Mouse (Mus musculus) forebrain, embryonic 11.5 days (tissue): Measurements from ENCODE around the gene Cep104. TPM values are rescaled to one million over a fixed set of nuclear protein-coding genes. Genes with fewer than 3 reads are reported as not detected.

ENCODE experiments used
- ATAC-seq: fragments of 200-750 bp; cut with Nextera tagmentation; replicated peaks from 2 replicates; pipeline ENCODE4 v1.8.0; 2017; ENCODE audit warnings: moderate TSS enrichment; ENCODE audit not compliant: low FRiP score
- DNase-seq: peaks from one replicate; pipeline ENCODE4 v3.0.0-alpha.2; 2017; ENCODE audit warnings: low spot score
- H3K27ac ChIP-seq: fragments of 300-500 bp; sonication (generic); 2 replicates; pipeline ENCODE4 v1.5.1; 2014; ENCODE audit warnings: low read depth, low read length
- H3K27me3 ChIP-seq: fragments of 300-500 bp; sonication (generic); 2 replicates; pipeline ENCODE4 v1.6.1; 2014; ENCODE audit warnings: mild to moderate bottlenecking, low read length, mixed read lengths; ENCODE audit not compliant: control insufficient read depth, insufficient read depth
- H3K36me3 ChIP-seq: fragments of 300-500 bp; sonication (generic); 2 replicates; pipeline ENCODE4 v1.6.1; 2014; ENCODE audit warnings: mild to moderate bottlenecking, low read length, moderate library complexity, mixed read lengths; ENCODE audit not compliant: control insufficient read depth, insufficient read depth
- H3K4me1 ChIP-seq: fragments of 300-500 bp; sonication (generic); replicated peaks from 2 replicates; pipeline ENCODE4 v1.6.1; 2014; ENCODE audit warnings: low read length, mixed read lengths; ENCODE audit not compliant: control insufficient read depth, insufficient read depth
- H3K4me2 ChIP-seq: fragments of 300-500 bp; sonication (generic); 2 replicates; pipeline ENCODE4 v1.6.1; 2014; ENCODE audit warnings: low read depth, mild to moderate bottlenecking, low read length, moderate library complexity, mixed read lengths; ENCODE audit not compliant: severe bottlenecking
- H3K4me3 ChIP-seq: fragments of 300-500 bp; sonication (generic); 2 replicates; pipeline ENCODE4 v1.5.1; 2014; ENCODE audit warnings: low read depth, low read length
- H3K9ac ChIP-seq: fragments of 300-500 bp; sonication (generic); 2 replicates; pipeline ENCODE4 v1.6.1; 2014; ENCODE audit warnings: low read length
- H3K9me3 ChIP-seq: fragments of 300-500 bp; sonication (generic); 2 replicates; pipeline ENCODE4 v1.6.1; 2016; ENCODE audit warnings: low read length, mixed read lengths; ENCODE audit not compliant: control insufficient read depth
- WGBS: fragments of 180-500 bp; shearing (Covaris S2); extraction: QIAGEN DNeasy Blood & Tissue Kit; methylation state at CpG from one replicate; pipeline ENCODE4 v1.1.7; 2014; 5-methylcytosine and 5-hydroxymethylcytosine counted together
- polyA plus RNA-seq: library from polyadenylated mRNA; unstranded; fragments of >200 nt; fragmentation: Nextera tagmentation; extraction: Ambion mirVana; gene quantifications from 2 replicates; pipeline ENCODE4 v1.2.1, GENCODE M21; 2014

Cep104 gene
- polyA plus RNA-seq, 1 experiment from 2014 or later, result 22.6 TPM

- H3K9me3 ChIP-seq, result no peaks in the 10 kb centered on the region
- no peak overlapping the region for H3K9ac ChIP-seq
- WGBS, result 74% methylated on average over 3 of the region's 3 CpGs
- no peak for ATAC-seq
- peaks cover 3% of the 10 kb centered on the region; the same call in 1 of the 2 replicates for H3K27me3 ChIP-seq
- no peak for DNase-seq
- H3K36me3 ChIP-seq, result no peaks in the 10 kb centered on the region
- no peak overlapping the region for H3K4me2 ChIP-seq
- H3K4me3 ChIP-seq, result no peak overlapping the region
- no peaks in the 10 kb centered on the region for H3K4me1 ChIP-seq
- no peak overlapping the region for H3K27ac ChIP-seq
These were observed 23.8 kb upstream of the Cep104 start for GRCm38 (mm10) chr4:153951150-153951549.

- H3K9me3 ChIP-seq, result no peaks in the 10 kb centered on the region
- no peaks in the 10 kb centered on the region for H3K36me3 ChIP-seq
- H3K9ac ChIP-seq, result no peak overlapping the region; the same call in 1 of the 2 replicates
- 54% methylated on average over 5 of the region's 5 CpGs for WGBS
- no peak overlapping the region for H3K4me3 ChIP-seq
- no peak overlapping the region for H3K4me2 ChIP-seq
- H3K27me3 ChIP-seq, result peaks cover 3% of the 10 kb centered on the region; the same call in 1 of the 2 replicates
- no peak for DNase-seq
- no peak overlapping the region for H3K27ac ChIP-seq
- no peak for ATAC-seq
- no peaks in the 10 kb centered on the region; the same call in 1 of the 2 replicates for H3K4me1 ChIP-seq
These were observed 23.3 kb upstream of the Cep104 start for GRCm38 (mm10) chr4:153951692-153952091.

GRCm38 (mm10) chr4:153955651-153956050 is 19.3 kb upstream of the Cep104 start:
- H3K4me2 ChIP-seq, result no peak overlapping the region
- no peak for DNase-seq

GRCm38 (mm10) chr4:153956569-153957405 is 18.2 kb upstream of the Cep104 start, which contains the start of gene A430005L14Rik:
Gene A430005L14Rik, plus strand, starts transcription at chr4:153957237.
- WGBS, result 2% methylated on average over 64 of the region's 67 CpGs

More at GRCm38 (mm10) chr4:153955651-153956050, 19.3 kb upstream of the Cep104 start:
- Histone ChIP-seq H3K9me3 (no peaks in the 10 kb centered on the region), H3K36me3 (no peaks in the 10 kb centered on the region; the same call in 1 of the 2 replicates), H3K4me3 (no peak overlapping the region), H3K4me1 (peaks cover 5% of the 10 kb centered on the region; the same call in 1 of the 2 replicates), H3K27me3 (peaks cover 3% of the 10 kb centered on the region; the same call in 1 of the 2 replicates), H3K27ac (no peak overlapping the region), H3K9ac (no peak overlapping the region)
- 93% methylated on average over 8 of the region's 8 CpGs for WGBS
- ATAC-seq, result no peak

GRCm38 (mm10) chr4:153957444-153958250 is 17.3 kb upstream of the Cep104 start:
- Histone ChIP-seq H3K9ac (peak overlapping the region; percentile 70), H3K27me3 (peaks cover 3% of the 10 kb centered on the region; the same call in 1 of the 2 replicates), H3K36me3 (peaks cover 5% of the 10 kb centered on the region), H3K4me1 (peaks cover 5% of the 10 kb centered on the region; the same call in 1 of the 2 replicates), H3K9me3 (no peaks in the 10 kb centered on the region), H3K27ac (peak overlapping the region; percentile 85), H3K4me3 (peak overlapping the region; percentile 56), H3K4me2 (peak overlapping the region; percentile 74)
- ATAC-seq (peak; percentile 74), DNase-seq (peak; percentile 60)
- under 1% methylated on average over 37 of the region's 37 CpGs for WGBS

More at GRCm38 (mm10) chr4:153956569-153957405, 18.2 kb upstream of the Cep104 start, which contains the start of gene A430005L14Rik:
- Histone ChIP-seq H3K9ac (peak within 1 kb of the TSS; percentile 70), H3K36me3 (peaks cover 5% of the 10 kb centered on the region), H3K4me1 (peaks cover 5% of the 10 kb centered on the region; the same call in 1 of the 2 replicates), H3K27me3 (peaks cover 3% of the 10 kb centered on the region; the same call in 1 of the 2 replicates), H3K4me2 (peak within 1 kb of the TSS; percentile 74), H3K27ac (peak within 1 kb of the TSS; percentile 85), H3K9me3 (no peaks in the 10 kb centered on the region), H3K4me3 (peak within 1 kb of the TSS; percentile 56)
- DNase-seq (peak; percentile 99), ATAC-seq (peak; percentile 94)

GRCm38 (mm10) chr4:153962631-153963030 is 12.4 kb upstream of the Cep104 start:
- Histone ChIP-seq H3K27me3 (no peaks in the 10 kb centered on the region), H3K9me3 (no peaks in the 10 kb centered on the region), H3K4me3 (no peak overlapping the region), H3K4me2 (no peak overlapping the region), H3K27ac (no peak overlapping the region), H3K4me1 (peaks cover 5% of the 10 kb centered on the region; the same call in 1 of the 2 replicates), H3K36me3 (peaks cover 5% of the 10 kb centered on the region), H3K9ac (no peak overlapping the region)
- no peak for DNase-seq
- WGBS, result 86% methylated on average over 7 of the region's 7 CpGs
- ATAC-seq, result no peak

- Histone ChIP-seq H3K9ac (no peak overlapping the region), H3K9me3 (no peaks in the 10 kb centered on the region), H3K27me3 (no peaks in the 10 kb centered on the region), H3K27ac (no peak overlapping the region), H3K4me3 (no peak overlapping the region), H3K4me2 (no peak overlapping the region), H3K36me3 (no peaks in the 10 kb centered on the region; the same call in 1 of the 2 replicates), H3K4me1 (no peaks in the 10 kb centered on the region)
- no peak for ATAC-seq
- DNase-seq, result no peak
- 89% methylated on average over 5 of the region's 5 CpGs for WGBS
These were observed 8.3 kb upstream of the Cep104 start for GRCm38 (mm10) chr4:153966651-153967050.

- Histone ChIP-seq H3K4me2 (no peak overlapping the region), H3K4me1 (no peaks in the 10 kb centered on the region), H3K4me3 (no peak overlapping the region), H3K36me3 (no peaks in the 10 kb centered on the region), H3K9me3 (no peaks in the 10 kb centered on the region), H3K9ac (no peak overlapping the region), H3K27me3 (no peaks in the 10 kb centered on the region), H3K27ac (no peak overlapping the region)
- ATAC-seq (no peak), DNase-seq (no peak)
- 79% methylated on average over 2 of the region's 2 CpGs for WGBS
These were observed 7.4 kb upstream of the Cep104 start for GRCm38 (mm10) chr4:153967556-153967955.
